Mouse (Mus musculus) olfactory bulb, adult 2 months (tissue): ENCODE results near the gene Lrp10. TPM values are rescaled to one million over a fixed set of nuclear protein-coding genes. Genes with fewer than 3 reads are reported as not detected.

Experiments used
- H3K27ac ChIP-seq: fragments of 200-500 bp; 2 replicates; pipeline ENCODE4 v1.5.1; 2012; ENCODE audit warnings: low read depth, low read length; ENCODE audit not compliant: insufficient read depth
- H3K4me1 ChIP-seq: fragments of 200-500 bp; 2 replicates; pipeline ENCODE4 v1.6.1; 2012; ENCODE audit warnings: low read length; ENCODE audit not compliant: control insufficient read depth, insufficient read depth
- H3K4me3 ChIP-seq: fragments of 200-500 bp; 2 replicates; pipeline ENCODE4 v1.5.1; 2012; ENCODE audit warnings: mild to moderate bottlenecking, low read depth, low read length, moderate library complexity; ENCODE audit not compliant: insufficient read depth
- CTCF ChIP-seq: fragments of 200-500 bp; IDR thresholded peaks from 2 replicates; pipeline ENCODE4 v1.5.1; 2012; ENCODE audit warnings: low read depth, mild to moderate bottlenecking, low read length, moderate library complexity; ENCODE audit not compliant: insufficient read depth
- POLR2A ChIP-seq: fragments of 200-500 bp; IDR thresholded peaks from 2 replicates; pipeline ENCODE4 v1.6.1; 2012; ENCODE audit warnings: mild to moderate bottlenecking, low read depth, low read length, moderate library complexity; ENCODE audit not compliant: insufficient read depth
- WGBS: fragments of 180-500 bp; shearing (Covaris S2); methylation state at CpG from one replicate; pipeline ENCODE4 v1.1.7; 2018; 5-methylcytosine and 5-hydroxymethylcytosine counted together
- polyA plus RNA-seq: library from polyadenylated mRNA; stranded (reverse); fragments of >200 nt; gene quantifications from 2 replicates; pipeline ENCODE4 v1.2.4, GENCODE M21; 2012; ENCODE audit warnings: low replicate concordance; ENCODE audit not compliant: missing spikeins, insufficient read depth, insufficient read length

Gene Lrp10
- polyA plus RNA-seq, 1 experiment = not detected

- Histone ChIP-seq H3K4me3 (peak overlapping the region; percentile 46), H3K27ac (peak overlapping the region; percentile 26; the same call in 1 of the 2 replicates), H3K4me1 (peaks cover 18% of the 10 kb centered on the region)
- 7% methylated on average over 54 of the region's 54 CpGs for WGBS
- no peak for TF ChIP-seq CTCF
- TF ChIP-seq POLR2A = no peak
Measured at GRCm38 (mm10) chr14:54432078-54432836, 31.7 kb upstream of the Lrp10 start.

- 38% methylated on average over 17 of the region's 17 CpGs for WGBS
- Histone ChIP-seq H3K4me3 (peak overlapping the region; percentile 46), H3K27ac (peak overlapping the region; percentile 23; the same call in 1 of the 2 replicates), H3K4me1 (peaks cover 18% of the 10 kb centered on the region)
- TF ChIP-seq CTCF (no peak), POLR2A (no peak)
Measured at GRCm38 (mm10) chr14:54432837-54433830, 30.8 kb upstream of the Lrp10 start.

GRCm38 (mm10) chr14:54433941-54434531 lies 29.9 kb upstream of the Lrp10 start:
- Histone ChIP-seq H3K27ac (no peak overlapping the region), H3K4me3 (no peak overlapping the region), H3K4me1 (peaks cover 18% of the 10 kb centered on the region)
- TF ChIP-seq CTCF (no peak), POLR2A (no peak)
- WGBS = 61% methylated on average over 12 of the region's 12 CpGs

- 82% methylated on average over 11 of the region's 11 CpGs for WGBS
- TF ChIP-seq CTCF (no peak), POLR2A (no peak)
- peaks cover 22% of the 10 kb centered on the region for H3K4me1 ChIP-seq
- H3K27ac ChIP-seq = no peak overlapping the region
- H3K4me3 ChIP-seq = no peak overlapping the region
Measured at GRCm38 (mm10) chr14:54435194-54435918, 28.6 kb upstream of the Lrp10 start.

- WGBS = 82% methylated on average over 12 of the region's 12 CpGs
- no peak overlapping the region for H3K27ac ChIP-seq
- TF ChIP-seq CTCF = no peak
- H3K4me1 ChIP-seq = peaks cover 19% of the 10 kb centered on the region; the same call in 1 of the 2 replicates
- H3K4me3 ChIP-seq = no peak overlapping the region
Measured at GRCm38 (mm10) chr14:54439155-54439554, 24.8 kb upstream of the Lrp10 start.

- WGBS = 52% methylated on average over 7 of the region's 7 CpGs
- peaks cover 21% of the 10 kb centered on the region; the same call in 1 of the 2 replicates for H3K4me1 ChIP-seq
Measured at GRCm38 (mm10) chr14:54439610-54440009, 24.3 kb upstream of the Lrp10 start.

GRCm38 (mm10) chr14:54440538-54440937 lies 23.4 kb upstream of the Lrp10 start:
- no peak overlapping the region for H3K4me3 ChIP-seq
- 88% methylated on average over 14 of the region's 14 CpGs for WGBS
- peaks cover 21% of the 10 kb centered on the region; the same call in 1 of the 2 replicates for H3K4me1 ChIP-seq
- H3K27ac ChIP-seq = no peak overlapping the region
- TF ChIP-seq CTCF = no peak
- TF ChIP-seq POLR2A = no peak

More at GRCm38 (mm10) chr14:54439610-54440009, 24.3 kb upstream of the Lrp10 start:
- TF ChIP-seq CTCF (no peak), POLR2A (no peak)
- no peak overlapping the region for H3K27ac ChIP-seq
- no peak overlapping the region for H3K4me3 ChIP-seq

GRCm38 (mm10) chr14:54441365-54441764 lies 22.6 kb upstream of the Lrp10 start:
- Histone ChIP-seq H3K4me3 (no peak overlapping the region), H3K4me1 (peaks cover 21% of the 10 kb centered on the region; the same call in 1 of the 2 replicates), H3K27ac (no peak overlapping the region)
- 71% methylated on average over 4 of the region's 4 CpGs for WGBS
- TF ChIP-seq CTCF (no peak), POLR2A (no peak)
